Mouse (Mus musculus) liver, postnatal 0 days (tissue): Measurements from ENCODE around the gene 1700049E17Rik2. TPM values are rescaled to one million over a fixed set of nuclear protein-coding genes. Genes with fewer than 3 reads are reported as not detected.

Source experiments
- polyA plus RNA-seq: library from polyadenylated mRNA; unstranded; fragments of >200 nt; fragmentation: Nextera tagmentation; extraction: Ambion mirVana; gene quantifications from 2 replicates; pipeline ENCODE4 v1.2.1, GENCODE M21; 2015

The 1700049E17Rik2 gene
- polyA plus RNA-seq, 1 experiment from 2014 or later: not detected

Other genes starting within 250 kb of the 1700049E17Rik2 start
- gene Gm5798, start 224.6 kb upstream of the 1700049E17Rik2 start, polyA plus RNA-seq: not detected in 2 replicates
- gene Gm7945, start 186.8 kb upstream of the 1700049E17Rik2 start, polyA plus RNA-seq: not detected in 2 replicates
- not detected in 2 replicates for gene Gm6482, start 164.9 kb upstream of the 1700049E17Rik2 start, polyA plus RNA-seq
- gene Gm7954, start 119.7 kb upstream of the 1700049E17Rik2 start, polyA plus RNA-seq: not detected in 2 replicates
- not detected in 2 replicates for gene Gm3486, start 83.7 kb upstream of the 1700049E17Rik2 start, polyA plus RNA-seq
- not detected in 2 replicates for gene Gm7970, start 17.6 kb upstream of the 1700049E17Rik2 start, polyA plus RNA-seq
- gene Gm3072, start 51.4 kb downstream of the 1700049E17Rik2 start, polyA plus RNA-seq: not detected in 2 replicates
- gene Gm3676, start 73.3 kb downstream of the 1700049E17Rik2 start, polyA plus RNA-seq: not detected in 2 replicates
- gene Gm8068, start 128.7 kb downstream of the 1700049E17Rik2 start, polyA plus RNA-seq: not detected in 2 replicates
- gene Gm7929, start 177.4 kb downstream of the 1700049E17Rik2 start, polyA plus RNA-seq: not detected in 2 replicates
- gene Gm47189, start 199.2 kb downstream of the 1700049E17Rik2 start, polyA plus RNA-seq: not detected in 2 replicates